Mouse (Mus musculus) embryonic facial prominence, embryonic 15.5 days (tissue): ENCODE results near the gene Atg2a. TPM values are rescaled to one million over a fixed set of nuclear protein-coding genes. Genes with fewer than 3 reads are reported as not detected.

Experiments
- ATAC-seq: fragments of 200-750 bp; cut with Nextera tagmentation; 2 replicates; pipeline ENCODE4 v1.8.0; 2017; ENCODE audit warnings: low read depth, moderate TSS enrichment; ENCODE audit not compliant: insufficient number of reproducible peaks, low FRiP score, low TSS enrichment
- H3K27ac ChIP-seq: fragments of 300-500 bp; sonication (generic); replicated peaks from 2 replicates; pipeline ENCODE4 v1.5.1; 2015; ENCODE audit warnings: mild to moderate bottlenecking, inconsistent platforms
- H3K27me3 ChIP-seq: fragments of 300-500 bp; sonication (generic); 2 replicates; pipeline ENCODE4 v1.6.1; 2015; ENCODE audit warnings: inconsistent platforms
- H3K36me3 ChIP-seq: fragments of 300-500 bp; sonication (generic); 2 replicates; pipeline ENCODE4 v1.6.1; 2015; ENCODE audit warnings: mild to moderate bottlenecking, inconsistent platforms
- H3K4me1 ChIP-seq: fragments of 300-500 bp; sonication (generic); 2 replicates; pipeline ENCODE4 v1.6.1; 2015; ENCODE audit warnings: inconsistent platforms
- H3K4me2 ChIP-seq: fragments of 300-500 bp; sonication (generic); replicated peaks from 2 replicates; pipeline ENCODE4 v1.6.1; 2015; ENCODE audit warnings: mild to moderate bottlenecking, inconsistent platforms
- H3K4me3 ChIP-seq: fragments of 300-500 bp; sonication (generic); replicated peaks from 2 replicates; pipeline ENCODE4 v1.5.1; 2015; ENCODE audit warnings: mild to moderate bottlenecking, inconsistent platforms
- H3K9ac ChIP-seq: fragments of 300-500 bp; sonication (generic); 2 replicates; pipeline ENCODE4 v1.6.1; 2015; ENCODE audit warnings: inconsistent platforms
- H3K9me3 ChIP-seq: fragments of 300-500 bp; sonication (generic); replicated peaks from 2 replicates; pipeline ENCODE4 v1.6.1; 2016; ENCODE audit warnings: inconsistent platforms
- WGBS: fragments of 180-500 bp; shearing (Covaris S2); methylation state at CpG from one replicate; pipeline ENCODE4 v1.1.7; 2015; 5-methylcytosine and 5-hydroxymethylcytosine counted together
- polyA plus RNA-seq: library from polyadenylated mRNA; unstranded; fragments of >200 nt; fragmentation: Nextera tagmentation; extraction: Ambion mirVana; gene quantifications from 2 replicates; pipeline ENCODE4 v1.2.1, GENCODE M21; 2015

Gene Atg2a
- polyA plus RNA-seq, 1 experiment from 2014 or later, result 11.0 TPM

DNA sequence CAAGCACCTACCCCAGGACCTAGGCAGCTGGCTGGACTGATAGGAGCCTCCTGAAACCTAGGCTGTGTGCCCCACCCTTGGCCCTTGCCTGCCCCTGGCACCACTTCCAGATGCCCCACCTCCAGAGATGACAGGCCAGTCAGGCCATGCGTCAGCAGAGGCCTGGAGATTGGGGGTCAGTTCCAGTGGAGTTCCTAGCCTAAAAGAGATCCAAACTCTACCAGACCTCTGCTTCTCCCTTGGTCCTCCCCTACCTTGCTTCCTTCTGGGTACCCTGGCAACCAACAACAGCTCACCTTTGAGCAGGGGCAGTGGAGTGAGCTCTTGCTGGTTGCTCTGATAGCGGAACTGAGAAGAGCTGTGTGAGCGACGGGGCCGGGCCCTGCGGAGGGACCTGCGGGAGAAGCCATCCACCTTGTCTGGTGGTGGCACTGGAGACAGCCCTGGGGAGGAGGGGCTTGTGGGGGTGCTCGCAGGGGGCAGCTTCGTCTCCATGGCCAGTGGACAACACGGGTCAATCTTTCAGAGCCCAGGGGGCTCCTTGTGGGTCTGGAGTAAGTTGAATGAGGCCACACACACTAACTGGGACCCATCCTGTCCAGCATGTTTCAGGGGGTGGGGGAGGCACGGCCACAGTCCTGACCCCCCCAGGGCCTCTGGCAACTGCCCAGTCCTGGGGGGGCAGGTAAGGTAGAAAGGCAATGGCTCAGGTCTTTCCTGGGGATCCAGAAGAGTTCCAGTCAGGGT lies 7.0 kb upstream of the Atg2a start:
- Histone ChIP-seq H3K9me3 (no peaks in the 10 kb centered on the region), H3K36me3 (peaks cover 39% of the 10 kb centered on the region), H3K27ac (no peak overlapping the region), H3K4me3 (peak overlapping the region; percentile 82), H3K9ac (0 out of 2 replicates have a peak overlapping the region, but pooled peaks have one; percentile 73), H3K4me1 (peaks cover 17% of the 10 kb centered on the region), H3K27me3 (no peaks in the 10 kb centered on the region), H3K4me2 (peak overlapping the region; percentile 83)
- ATAC-seq, result no peak
- WGBS, result 68% methylated on average over 11 of the region's 11 CpGs

DNA sequence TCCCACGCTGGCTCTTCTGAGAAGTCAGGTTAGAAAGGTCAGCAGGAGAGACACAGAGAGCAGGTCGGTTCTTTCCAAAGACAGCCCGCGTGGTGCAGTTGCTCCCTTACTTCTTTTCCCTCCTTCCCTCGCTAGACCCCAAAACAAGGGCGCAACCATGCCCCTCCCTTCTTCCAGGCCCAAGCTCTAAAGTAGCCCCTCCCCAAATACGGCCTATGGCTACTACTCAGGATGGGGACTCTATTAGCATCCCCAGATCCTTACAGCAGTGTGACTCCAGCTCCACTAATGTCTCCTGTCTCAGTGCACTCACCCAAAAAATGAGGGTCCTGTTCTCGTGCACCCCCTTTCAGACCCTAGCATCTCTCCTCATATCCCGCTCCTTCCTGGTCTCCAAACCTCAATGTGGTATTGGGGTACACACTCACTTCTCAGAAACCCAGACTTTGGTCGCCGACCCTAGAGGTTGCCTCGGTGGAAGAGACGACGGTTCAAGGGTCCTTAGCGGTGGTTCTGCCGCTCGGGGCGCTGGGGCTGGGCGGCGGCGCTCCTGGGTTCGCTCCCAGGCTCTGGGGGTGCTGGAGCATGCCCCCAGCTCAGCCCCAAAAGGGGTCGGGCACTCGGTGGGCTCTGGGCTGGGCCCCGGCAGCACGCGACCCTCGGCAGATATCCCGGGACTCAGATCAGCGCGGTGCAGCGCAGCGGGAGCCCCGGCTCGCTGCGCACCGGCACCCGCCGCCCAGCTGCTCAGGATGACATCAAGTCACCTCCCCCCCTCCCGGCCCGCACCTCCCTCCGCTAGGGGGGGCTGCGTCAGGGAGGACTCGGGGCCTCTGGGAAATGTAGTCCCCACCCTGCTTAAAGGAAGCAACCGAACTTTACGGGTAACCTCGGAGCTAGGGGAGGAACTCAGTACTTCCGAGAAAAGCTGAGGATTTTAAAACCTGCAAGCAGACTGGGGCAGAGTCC lies 6.1 kb upstream of the Atg2a start, which contains the start of gene Ppp2r5b:
Gene Ppp2r5b (minus strand): TSS at position 789 of the 969 bp plus-strand sequence.
- Histone ChIP-seq H3K4me2 (peak within 1 kb of the TSS; percentile 83), H3K36me3 (peaks cover 30% of the 10 kb centered on the region), H3K9ac (peak within 1 kb of the TSS; percentile 73), H3K9me3 (no peaks in the 10 kb centered on the region), H3K27me3 (no peaks in the 10 kb centered on the region), H3K4me1 (peaks cover 17% of the 10 kb centered on the region), H3K4me3 (peak within 1 kb of the TSS; percentile 82), H3K27ac (peak within 1 kb of the TSS; percentile 99)
- 1% methylated on average over 48 of the region's 48 CpGs for WGBS
- ATAC-seq, result peak; percentile 94

DNA sequence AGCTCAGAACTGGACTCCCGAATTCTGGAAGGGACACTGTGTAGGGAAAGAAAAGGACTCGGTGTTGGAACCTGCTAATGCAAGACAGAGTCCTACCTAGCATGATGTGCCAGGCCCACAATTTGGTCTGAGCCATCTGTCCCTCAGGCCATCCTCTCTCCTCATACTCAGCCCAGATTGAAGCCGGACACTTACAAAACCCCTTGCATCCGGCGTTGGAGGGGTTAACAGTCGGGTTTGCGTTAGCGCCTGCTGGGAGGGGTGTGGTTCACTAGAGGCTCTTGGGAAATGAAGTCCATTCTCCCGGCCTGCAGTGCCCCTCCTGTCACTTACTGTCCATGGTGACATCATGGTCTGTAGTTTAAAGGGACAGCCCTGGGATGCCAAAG lies 5.4 kb upstream of the Atg2a start:
- H3K4me1 ChIP-seq, result peaks cover 17% of the 10 kb centered on the region
- WGBS, result 1% methylated on average over 9 of the region's 9 CpGs
- peak; percentile 91 for ATAC-seq

DNA sequence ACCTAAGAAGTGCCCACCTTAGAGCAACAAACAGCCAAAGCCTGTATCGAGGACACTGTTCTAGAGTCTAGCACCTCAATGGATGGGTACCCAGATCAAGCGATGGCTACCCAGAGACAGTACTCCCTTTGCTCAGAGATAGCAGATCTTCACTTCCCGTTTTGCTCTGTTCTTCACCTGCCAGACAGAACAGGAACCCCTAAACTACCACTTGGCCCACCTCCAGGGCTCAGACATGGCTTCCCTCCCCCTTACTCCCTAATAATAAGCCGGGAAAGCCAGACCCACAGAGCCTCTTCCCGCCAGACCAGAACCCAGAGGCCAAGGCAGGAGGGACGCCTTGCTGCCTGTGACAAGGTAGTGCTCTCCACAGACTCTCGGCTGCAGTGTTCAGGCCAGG lies 4.6 kb upstream of the Atg2a start:
- Histone ChIP-seq H3K4me3 (no peak overlapping the region), H3K4me1 (peaks cover 17% of the 10 kb centered on the region), H3K36me3 (peaks cover 15% of the 10 kb centered on the region), H3K27ac (no peak overlapping the region), H3K9ac (no peak overlapping the region), H3K9me3 (no peaks in the 10 kb centered on the region), H3K27me3 (no peaks in the 10 kb centered on the region), H3K4me2 (no peak overlapping the region)
- WGBS, result 66% methylated on average over 7 of the region's 7 CpGs
- no peak for ATAC-seq

More for the DNA sequence above, 5.4 kb upstream of the Atg2a start:
- no peaks in the 10 kb centered on the region for H3K27me3 ChIP-seq
- H3K9me3 ChIP-seq, result no peaks in the 10 kb centered on the region
- peaks cover 23% of the 10 kb centered on the region for H3K36me3 ChIP-seq
- peak overlapping the region; percentile 82 for H3K4me3 ChIP-seq
- H3K9ac ChIP-seq, result peak overlapping the region; percentile 73
- H3K27ac ChIP-seq, result peak overlapping the region; percentile 99
- peak overlapping the region; percentile 83 for H3K4me2 ChIP-seq

DNA sequence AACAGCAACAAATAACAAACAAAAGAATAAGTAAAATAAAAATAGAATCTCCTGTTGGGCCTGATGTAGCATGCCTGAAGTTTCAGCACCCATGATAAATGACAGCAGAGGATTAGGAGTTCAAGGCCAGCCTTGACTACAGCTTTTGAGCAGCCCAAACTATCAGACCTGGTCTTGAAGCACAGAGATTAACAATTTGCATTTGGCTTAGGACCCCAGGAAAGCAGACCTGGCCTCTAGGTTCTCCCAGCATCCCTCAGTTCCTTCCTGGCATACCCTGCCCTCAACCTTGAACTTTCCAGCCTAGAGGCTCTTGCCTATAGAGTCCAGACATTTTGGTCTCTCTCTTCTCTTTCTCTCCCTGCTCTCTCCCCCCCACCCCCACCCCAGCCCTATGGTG lies 2.7 kb upstream of the Atg2a start:
- Histone ChIP-seq H3K4me2 (no peak overlapping the region), H3K4me3 (no peak overlapping the region), H3K27ac (no peak overlapping the region), H3K27me3 (no peaks in the 10 kb centered on the region), H3K36me3 (no peaks in the 10 kb centered on the region), H3K9ac (no peak overlapping the region), H3K9me3 (no peaks in the 10 kb centered on the region), H3K4me1 (peaks cover 30% of the 10 kb centered on the region)
- no peak for ATAC-seq

DNA sequence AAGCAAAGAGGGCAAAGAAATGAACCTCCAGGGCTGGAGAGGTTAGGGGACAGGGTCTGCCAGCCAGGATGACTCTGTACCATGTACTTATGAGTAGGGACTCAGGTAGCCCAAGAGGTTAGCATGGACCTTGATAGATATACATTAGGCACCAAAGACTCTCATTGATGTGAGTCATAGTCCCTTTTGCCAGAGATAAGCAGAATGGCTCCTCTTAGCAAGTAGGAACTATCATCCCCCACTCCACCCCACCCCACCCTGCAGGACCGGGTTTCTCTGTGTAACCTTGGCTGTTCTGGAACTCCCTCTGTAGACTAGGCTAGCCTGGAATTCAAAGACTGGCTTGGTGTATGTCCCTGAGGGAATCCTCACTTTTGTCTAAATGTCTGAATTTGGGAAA lies 1.3 kb upstream of the Atg2a start:
- no peak for ATAC-seq
- Histone ChIP-seq H3K36me3 (peaks cover 9% of the 10 kb centered on the region), H3K4me3 (no peak overlapping the region), H3K27ac (no peak overlapping the region), H3K9ac (no peak overlapping the region), H3K4me2 (no peak overlapping the region), H3K4me1 (peaks cover 19% of the 10 kb centered on the region), H3K27me3 (no peaks in the 10 kb centered on the region), H3K9me3 (no peaks in the 10 kb centered on the region)
- WGBS, result 55% methylated on average over 1 of the region's 1 CpGs

DNA sequence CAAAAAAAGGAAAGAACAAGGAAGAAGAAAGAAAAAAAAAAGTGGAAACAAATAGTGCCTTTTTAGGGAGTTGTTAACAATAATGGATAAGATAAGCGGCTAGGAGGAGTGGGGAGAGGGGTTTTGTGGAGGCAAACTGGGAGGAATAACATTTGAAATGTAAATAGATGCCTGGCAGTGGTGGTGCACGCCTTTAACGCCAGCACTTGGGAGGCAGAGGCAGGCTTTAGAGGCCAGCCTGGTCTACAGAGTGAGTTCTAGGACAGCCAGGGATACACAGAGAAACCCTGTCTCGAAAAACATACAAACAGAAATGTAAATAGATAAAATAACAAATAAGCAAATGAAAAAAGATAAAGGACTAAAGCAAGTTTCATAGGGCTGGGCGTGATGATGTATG lies 743 bp upstream of the Atg2a start:
- H3K4me2 ChIP-seq, result peak overlapping the region; percentile 17
- H3K9ac ChIP-seq, result no peak overlapping the region
- no peaks in the 10 kb centered on the region for H3K9me3 ChIP-seq
- H3K4me1 ChIP-seq, result peaks cover 18% of the 10 kb centered on the region
- WGBS, result 39% methylated on average over 5 of the region's 5 CpGs
- peaks cover 13% of the 10 kb centered on the region for H3K36me3 ChIP-seq
- peak overlapping the region; percentile 73 for H3K27ac ChIP-seq
- H3K27me3 ChIP-seq, result no peaks in the 10 kb centered on the region
- H3K4me3 ChIP-seq, result peak overlapping the region; percentile 91
- ATAC-seq, result no peak

DNA sequence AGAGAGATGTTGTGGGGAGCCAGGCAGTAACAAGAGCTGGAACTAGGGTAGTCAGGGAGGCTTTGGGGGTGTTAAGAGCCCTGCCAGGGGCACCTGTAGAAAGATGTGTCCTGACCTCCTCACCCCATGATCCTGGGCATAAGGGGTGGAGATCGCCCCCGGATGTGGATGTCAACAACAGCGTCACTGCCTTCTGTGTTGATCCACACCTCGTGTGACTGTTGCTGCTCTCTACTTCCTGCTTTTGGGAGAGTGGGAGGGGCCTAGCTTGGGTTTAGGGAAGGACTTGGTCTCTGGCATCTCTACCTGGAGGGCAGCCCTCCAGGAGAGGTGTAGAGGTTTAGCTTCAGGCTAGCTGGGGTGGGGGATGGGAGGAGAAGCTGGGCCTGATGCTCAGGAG lies 813 bp downstream of the Atg2a start:
- 0% methylated on average over 4 of the region's 4 CpGs for WGBS

DNA sequence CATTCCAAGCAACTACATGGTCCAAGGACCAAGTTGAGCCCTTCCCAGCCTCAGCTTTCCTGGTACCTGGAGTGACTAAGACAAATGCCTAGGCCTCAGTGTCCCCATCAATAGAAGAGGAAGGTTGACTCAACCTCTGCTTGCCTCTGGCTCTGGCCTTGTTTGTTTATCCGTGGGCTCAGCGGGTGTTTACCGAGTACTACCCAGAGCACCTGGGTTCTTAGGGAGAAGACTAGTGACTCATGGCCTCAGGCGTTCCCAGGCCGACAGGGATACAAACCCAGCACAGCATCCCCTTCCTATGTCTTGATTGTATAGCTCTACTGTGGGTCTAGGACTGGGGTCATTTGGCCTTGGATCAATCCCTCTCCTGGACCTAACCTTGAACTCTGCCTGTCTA lies 1.8 kb downstream of the Atg2a start:
- Histone ChIP-seq H3K9me3 (no peaks in the 10 kb centered on the region), H3K4me2 (no peak overlapping the region), H3K36me3 (peaks cover 38% of the 10 kb centered on the region), H3K27me3 (no peaks in the 10 kb centered on the region), H3K4me3 (no peak overlapping the region), H3K9ac (no peak overlapping the region), H3K4me1 (peaks cover 13% of the 10 kb centered on the region), H3K27ac (no peak overlapping the region)
- WGBS, result 69% methylated on average over 5 of the region's 5 CpGs
- ATAC-seq, result no peak

More for the DNA sequence above, 813 bp downstream of the Atg2a start:
- Histone ChIP-seq H3K27me3 (no peaks in the 10 kb centered on the region), H3K36me3 (peaks cover 28% of the 10 kb centered on the region), H3K4me3 (peak overlapping the region; percentile 91), H3K9ac (peak overlapping the region; percentile 67), H3K9me3 (no peaks in the 10 kb centered on the region), H3K4me1 (peaks cover 13% of the 10 kb centered on the region), H3K4me2 (peak overlapping the region; percentile 85), H3K27ac (peak overlapping the region; percentile 55)
- no peak for ATAC-seq

DNA sequence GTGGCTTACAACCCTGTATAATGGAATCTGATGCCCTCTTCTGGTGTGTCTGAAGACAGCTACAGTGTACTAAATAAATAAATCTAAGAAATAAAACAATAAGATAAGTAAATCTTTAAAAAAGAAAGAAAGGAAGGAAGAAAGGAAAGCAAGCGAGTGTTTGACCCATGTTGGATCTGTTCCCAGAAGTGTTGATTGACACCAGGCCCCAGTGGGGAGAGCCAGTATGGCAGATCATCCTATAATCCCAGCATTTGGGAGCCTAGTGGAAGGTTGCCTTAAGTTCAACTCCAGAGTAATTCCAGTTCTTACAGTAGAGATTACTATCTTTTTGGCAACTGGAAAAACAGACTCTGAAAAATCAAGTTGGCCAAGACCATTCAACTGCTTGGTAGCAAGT lies 4.3 kb downstream of the Atg2a start:
- H3K4me1 ChIP-seq, result peaks cover 13% of the 10 kb centered on the region
- no peaks in the 10 kb centered on the region for H3K9me3 ChIP-seq
- H3K36me3 ChIP-seq, result peaks cover 53% of the 10 kb centered on the region
- no peak overlapping the region for H3K4me3 ChIP-seq
- H3K27ac ChIP-seq, result no peak overlapping the region
- ATAC-seq, result no peak
- H3K4me2 ChIP-seq, result no peak overlapping the region
- no peaks in the 10 kb centered on the region for H3K27me3 ChIP-seq
- no peak overlapping the region for H3K9ac ChIP-seq
- 46% methylated on average over 1 of the region's 1 CpGs for WGBS

DNA sequence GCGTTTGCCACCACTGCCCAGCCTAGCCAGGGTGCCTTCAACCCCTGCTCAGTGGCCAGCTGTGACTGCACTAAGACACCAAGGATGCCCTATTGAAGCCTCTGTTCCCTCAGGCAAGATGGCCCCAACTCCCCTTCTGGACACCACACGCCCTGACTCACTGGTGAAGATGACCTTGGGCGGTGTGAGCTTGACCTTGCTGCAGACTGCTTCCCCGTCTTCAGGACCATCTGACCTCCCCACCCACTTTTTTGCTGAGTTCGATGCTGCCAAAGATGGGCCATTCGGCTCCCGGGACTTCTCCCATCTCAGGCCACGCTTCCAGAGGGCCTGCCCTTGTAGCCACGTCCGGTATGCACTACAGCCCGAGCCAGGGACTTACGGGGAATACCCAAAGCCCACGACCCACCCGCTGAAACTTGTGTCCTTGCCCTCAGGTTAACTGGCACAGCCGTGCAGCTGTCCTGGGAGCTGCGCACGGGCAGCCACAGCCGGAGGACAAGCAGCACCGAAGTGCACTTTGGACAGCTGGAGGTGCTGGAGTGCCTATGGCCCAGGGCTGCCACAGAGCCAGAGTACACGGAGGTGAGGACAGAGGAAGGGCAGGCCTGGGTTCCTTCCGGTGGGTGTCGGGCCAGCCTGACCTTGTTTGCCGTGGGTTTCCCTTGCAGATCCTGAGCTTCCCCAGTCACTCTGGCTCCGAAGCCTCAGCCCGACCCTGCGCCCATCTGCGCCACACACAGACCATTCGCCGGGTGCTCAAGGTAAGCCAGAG lies 6.2 kb downstream of the Atg2a start:
- H3K4me1 ChIP-seq, result peaks cover 6% of the 10 kb centered on the region
- ATAC-seq, result no peak
- 92% methylated on average over 29 of the region's 29 CpGs for WGBS
- H3K27me3 ChIP-seq, result no peaks in the 10 kb centered on the region
- H3K4me3 ChIP-seq, result no peak overlapping the region
- H3K9me3 ChIP-seq, result no peaks in the 10 kb centered on the region
- no peak overlapping the region for H3K4me2 ChIP-seq
- H3K27ac ChIP-seq, result no peak overlapping the region
- H3K9ac ChIP-seq, result no peak overlapping the region
- H3K36me3 ChIP-seq, result peaks cover 69% of the 10 kb centered on the region
